Mouse (Mus musculus): ENCODE measurements around the gene Anks3. TPM values are rescaled to one million over a fixed set of nuclear protein-coding genes. Genes with fewer than 3 reads are reported as not detected.

The Anks3 gene
- polyA plus RNA-seq, 1 experiment: 12.0 TPM

- Histone ChIP-seq H3K27ac (replicated peaks; ENCODE audit: low read depth, low read length) (no peak overlapping the region), H3K4me1 (ENCODE audit: control insufficient read depth, insufficient read depth, insufficient read length, low read length) (peaks cover 23% of the 10 kb centered on the region), H3K4me3 (ENCODE audit: insufficient read depth, low read depth, low read length) (no peak overlapping the region)
Measured at GRCm38 (mm10) chr16:4903491-4904102, 60.4 kb downstream of the Anks3 start.

GRCm38 (mm10) chr16:4902390-4902789 is 61.6 kb downstream of the Anks3 start:
- H3K27ac ChIP-seq (replicated peaks; ENCODE audit: low read depth, low read length): no peak overlapping the region
- peaks cover 26% of the 10 kb centered on the region for H3K4me1 ChIP-seq (ENCODE audit: control insufficient read depth, insufficient read depth, insufficient read length, low read length)
- H3K4me3 ChIP-seq (ENCODE audit: insufficient read depth, low read depth, low read length): no peak overlapping the region

- H3K4me1 ChIP-seq (ENCODE audit: control insufficient read depth, insufficient read depth, insufficient read length, low read length): peaks cover 30% of the 10 kb centered on the region
- H3K4me3 ChIP-seq (ENCODE audit: insufficient read depth, low read depth, low read length): no peak overlapping the region
- no peak overlapping the region for H3K27ac ChIP-seq (replicated peaks; ENCODE audit: low read depth, low read length)
Measured at GRCm38 (mm10) chr16:4901167-4901566, 62.8 kb downstream of the Anks3 start.

- H3K4me3 ChIP-seq (ENCODE audit: insufficient read depth, low read depth, low read length): no peak overlapping the region
- no peak overlapping the region for H3K27ac ChIP-seq (replicated peaks; ENCODE audit: low read depth, low read length)
- H3K4me1 ChIP-seq (ENCODE audit: control insufficient read depth, insufficient read depth, insufficient read length, low read length): peaks cover 28% of the 10 kb centered on the region
Measured at GRCm38 (mm10) chr16:4899711-4900110, 64.3 kb downstream of the Anks3 start.

GRCm38 (mm10) chr16:4898881-4899280 is 65.1 kb downstream of the Anks3 start:
- Histone ChIP-seq H3K4me1 (ENCODE audit: control insufficient read depth, insufficient read depth, insufficient read length, low read length) (peaks cover 35% of the 10 kb centered on the region), H3K4me3 (ENCODE audit: insufficient read depth, low read depth, low read length) (no peak overlapping the region), H3K27ac (replicated peaks; ENCODE audit: low read depth, low read length) (no peak overlapping the region)

GRCm38 (mm10) chr16:4897146-4897730 is 66.8 kb downstream of the Anks3 start:
- peaks cover 33% of the 10 kb centered on the region for H3K4me1 ChIP-seq (ENCODE audit: control insufficient read depth, insufficient read depth, insufficient read length, low read length)
- H3K27ac ChIP-seq (replicated peaks; ENCODE audit: low read depth, low read length): 0 out of 2 replicates have a peak overlapping the region, but pooled peaks have one; percentile 18
- H3K4me3 ChIP-seq (ENCODE audit: insufficient read depth, low read depth, low read length): no peak overlapping the region

- Histone ChIP-seq H3K27ac (replicated peaks; ENCODE audit: low read depth, low read length) (peak overlapping the region; percentile 18; the same call in 1 of the 2 replicates), H3K4me3 (ENCODE audit: insufficient read depth, low read depth, low read length) (no peak overlapping the region)
Measured at GRCm38 (mm10) chr16:4896249-4897027, 67.6 kb downstream of the Anks3 start.

GRCm38 (mm10) chr16:4894201-4894908 is 69.7 kb downstream of the Anks3 start:
- Histone ChIP-seq H3K4me3 (ENCODE audit: insufficient read depth, low read depth, low read length) (no peak overlapping the region), H3K27ac (replicated peaks; ENCODE audit: low read depth, low read length) (peak overlapping the region; percentile 90), H3K4me1 (ENCODE audit: control insufficient read depth, insufficient read depth, insufficient read length, low read length) (peaks cover 33% of the 10 kb centered on the region)

More at GRCm38 (mm10) chr16:4896249-4897027, 67.6 kb downstream of the Anks3 start:
- H3K4me1 ChIP-seq (ENCODE audit: control insufficient read depth, insufficient read depth, insufficient read length, low read length): peaks cover 33% of the 10 kb centered on the region

GRCm38 (mm10) chr16:4892171-4892570 is 71.8 kb downstream of the Anks3 start:
- Histone ChIP-seq H3K4me1 (ENCODE audit: control insufficient read depth, insufficient read depth, insufficient read length, low read length) (peaks cover 37% of the 10 kb centered on the region), H3K27ac (replicated peaks; ENCODE audit: low read depth, low read length) (no peak overlapping the region), H3K4me3 (ENCODE audit: insufficient read depth, low read depth, low read length) (no peak overlapping the region)

Other genes starting within 250 kb of the Anks3 start
- gene Nmral1, start 244.8 kb downstream of the Anks3 start, polyA plus RNA-seq (2012; ENCODE audit: insufficient read depth, insufficient read length, missing spikeins): 4.0 and 5.7 TPM in 2 replicates
- gene Hmox2, start 237.8 kb downstream of the Anks3 start, polyA plus RNA-seq (2012; ENCODE audit: insufficient read depth, insufficient read length, missing spikeins): 74.8 and 95.3 TPM in 2 replicates
- gene Cdip1, start 173.9 kb downstream of the Anks3 start, polyA plus RNA-seq (2012; ENCODE audit: insufficient read depth, insufficient read length, missing spikeins): 98.7 and 99.2 TPM in 2 replicates
- not detected in 2 replicates for gene 4930562C15Rik, start 128.8 kb downstream of the Anks3 start, polyA plus RNA-seq (2012; ENCODE audit: insufficient read depth, insufficient read length, missing spikeins)
- gene Ubald1, start 83.9 kb downstream of the Anks3 start, polyA plus RNA-seq (2012; ENCODE audit: insufficient read depth, insufficient read length, missing spikeins): 14.2 and 16.7 TPM in 2 replicates
- gene Mgrn1, start 78.0 kb downstream of the Anks3 start, polyA plus RNA-seq (2012; ENCODE audit: insufficient read depth, insufficient read length, missing spikeins): 50.6 and 52.6 TPM in 2 replicates
- gene Nudt16l1, start 25.4 kb downstream of the Anks3 start, polyA plus RNA-seq (2012; ENCODE audit: insufficient read depth, insufficient read length, missing spikeins): 34.4 and 43.4 TPM in 2 replicates
- not detected in 2 replicates for gene Sept12, start 33.6 kb upstream of the Anks3 start, polyA plus RNA-seq (2012; ENCODE audit: insufficient read depth, insufficient read length, missing spikeins)
- not detected in 2 replicates for gene Smim22, start 43.1 kb upstream of the Anks3 start, polyA plus RNA-seq (2012; ENCODE audit: insufficient read depth, insufficient read length, missing spikeins)
- 26.5 and 29.3 TPM in 2 replicates for gene Rogdi, start 49.3 kb upstream of the Anks3 start, polyA plus RNA-seq (2012; ENCODE audit: insufficient read depth, insufficient read length, missing spikeins)
- gene Glyr1, start 85.7 kb upstream of the Anks3 start, polyA plus RNA-seq (2012; ENCODE audit: insufficient read depth, insufficient read length, missing spikeins): 45.6 and 46.5 TPM in 2 replicates
- 8.3 and 9.3 TPM in 2 replicates for gene Ubn1, start 85.9 kb upstream of the Anks3 start, polyA plus RNA-seq (2012; ENCODE audit: insufficient read depth, insufficient read length, missing spikeins)
- 1.2 and 2.5 TPM in 2 replicates for gene Ppl, start 168.2 kb upstream of the Anks3 start, polyA plus RNA-seq (2012; ENCODE audit: insufficient read depth, insufficient read length, missing spikeins)
- gene Sec14l5, start 182.9 kb upstream of the Anks3 start, polyA plus RNA-seq (2012; ENCODE audit: insufficient read depth, insufficient read length, missing spikeins): 0.38 TPM in 1 of 2 replicates, not detected in the other
- 8.9 and 12.7 TPM in 2 replicates for gene Nagpa, start 239.8 kb upstream of the Anks3 start, polyA plus RNA-seq (2012; ENCODE audit: insufficient read depth, insufficient read length, missing spikeins)

Measured in brown adipose tissue, adult 24 weeks (tissue).